Mouse (Mus musculus) cerebral cortex, adult 2 months (tissue): ENCODE measurements around the gene Nfic.

Experiments
- WGBS: fragments of 180-500 bp; shearing (Covaris S2); methylation state at CpG from one replicate; pipeline ENCODE4 v1.1.7; 2018; 5-methylcytosine and 5-hydroxymethylcytosine counted together

The Nfic gene

GRCm38 (mm10) chr10:81460471-81460870 lies 5.0 kb upstream of the Nfic start:
- 36% methylated on average over 20 of the region's 20 CpGs for WGBS

DNA sequence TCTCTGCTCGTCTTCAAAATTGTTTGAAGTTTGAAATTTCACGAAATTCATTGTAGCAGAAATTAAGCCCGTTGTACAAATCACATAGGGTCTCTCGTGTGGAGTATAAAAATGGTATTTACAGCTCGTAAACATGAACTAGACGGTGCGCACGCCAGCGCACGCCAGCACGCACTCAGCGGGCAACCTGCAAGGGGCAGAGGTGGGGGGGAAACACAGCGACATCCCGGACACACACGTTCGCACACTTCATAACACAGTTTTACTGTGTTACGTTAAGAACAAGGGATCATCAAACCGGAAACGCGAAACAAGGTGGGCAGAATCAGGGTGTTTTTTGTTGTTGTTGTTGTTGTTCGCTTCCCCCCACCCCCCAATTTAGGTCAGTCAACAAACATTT lies 4.0 kb upstream of the Nfic start:
- WGBS: 71% methylated on average over 21 of the region's 21 CpGs

DNA sequence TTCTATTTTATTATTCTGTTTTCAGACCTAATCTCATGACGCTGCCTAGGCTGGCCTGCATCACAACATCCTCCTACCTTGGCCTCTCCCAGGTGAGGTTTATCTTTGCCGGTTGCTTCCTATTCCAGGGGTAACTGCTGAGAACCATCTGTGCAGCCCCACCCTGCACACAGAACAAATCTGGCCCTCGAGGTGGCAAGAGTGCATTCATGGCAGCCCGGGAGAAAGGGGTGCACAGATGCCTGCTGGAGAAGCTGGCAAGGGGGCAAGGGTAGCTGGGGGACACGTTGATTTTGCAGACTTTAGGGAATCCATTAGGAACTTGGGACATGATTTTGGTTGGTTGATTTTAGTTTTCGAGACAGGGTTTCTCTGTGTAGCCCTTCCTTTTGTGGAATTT lies 2.8 kb upstream of the Nfic start:
- 49% methylated on average over 6 of the region's 6 CpGs for WGBS

DNA sequence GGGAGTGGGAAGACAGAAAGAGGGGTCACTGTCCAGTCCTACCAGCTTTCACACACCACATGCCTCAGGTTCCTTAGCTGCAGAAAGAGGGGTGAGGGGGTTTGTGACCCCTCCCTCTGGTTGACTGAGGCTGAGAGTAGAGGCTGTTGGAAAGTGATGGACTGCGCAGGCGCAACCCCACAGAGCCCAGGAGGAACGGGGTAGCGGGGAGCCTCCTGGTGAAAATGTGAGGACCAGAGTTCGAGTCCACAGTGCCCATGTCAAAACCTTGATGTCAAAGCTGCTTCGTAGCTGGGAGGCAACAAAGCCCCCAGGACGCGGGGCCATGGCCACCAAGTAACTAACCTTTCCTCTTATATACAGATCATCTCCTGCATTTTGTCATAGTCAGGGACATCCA lies 2.2 kb upstream of the Nfic start:
- WGBS: 89% methylated on average over 8 of the region's 8 CpGs

DNA sequence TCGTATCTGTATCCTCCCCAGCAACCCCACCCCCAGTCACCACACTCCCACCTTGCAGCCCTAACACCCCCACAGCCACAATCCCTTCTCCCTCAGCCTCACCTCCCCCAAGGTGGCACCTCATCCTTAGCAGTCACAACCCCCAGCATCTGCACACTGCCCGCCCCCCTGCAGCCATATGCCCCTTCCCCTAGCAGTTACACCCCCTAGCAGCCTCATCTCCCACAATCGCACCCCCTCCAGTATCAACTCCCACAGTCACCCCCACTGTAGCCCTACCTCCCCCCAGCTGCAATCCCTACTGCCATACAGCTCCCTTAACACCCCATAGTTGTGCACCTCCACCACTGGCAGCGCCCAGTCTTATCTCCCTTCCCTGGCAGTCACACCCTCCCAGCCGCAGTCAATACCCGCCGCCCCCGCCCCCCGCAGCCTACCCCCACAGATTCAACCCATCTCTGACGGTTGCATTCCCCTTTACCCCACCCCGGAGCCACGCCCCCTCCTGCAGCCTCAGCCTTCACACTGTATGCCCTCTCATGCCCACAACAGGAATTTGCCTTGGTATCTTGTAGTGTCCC lies 1.6 kb upstream of the Nfic start:
- WGBS: 45% methylated on average over 12 of the region's 12 CpGs

- 93% methylated on average over 2 of the region's 2 CpGs for WGBS
Observed at GRCm38 (mm10) chr10:81454106-81454505, 1.3 kb downstream of the Nfic start.

- 5% methylated on average over 14 of the region's 14 CpGs for WGBS
Observed at GRCm38 (mm10) chr10:81452947-81453288, 2.5 kb downstream of the Nfic start.

- 10% methylated on average over 36 of the region's 36 CpGs for WGBS
Observed at GRCm38 (mm10) chr10:81452237-81452946, 3.0 kb downstream of the Nfic start.

DNA sequence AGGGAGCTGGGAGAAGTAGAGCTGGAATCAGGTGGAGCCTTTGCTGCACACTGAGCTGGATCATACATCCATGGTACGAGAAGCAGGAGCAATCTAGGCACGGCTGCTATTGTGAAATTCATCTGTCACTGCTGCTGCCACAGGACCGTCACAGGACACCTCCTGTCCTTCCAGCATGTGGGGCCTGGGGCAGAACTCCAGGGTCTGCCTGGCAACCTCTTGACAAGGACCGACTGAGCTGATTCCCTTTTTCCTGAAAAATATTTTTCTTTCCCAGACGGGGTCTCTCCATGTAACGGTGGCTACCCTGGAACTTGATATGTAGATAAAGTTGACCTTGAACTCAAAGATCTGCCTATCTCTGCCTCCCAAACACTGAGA lies 4.1 kb downstream of the Nfic start:
- 73% methylated on average over 6 of the region's 6 CpGs for whole genome bisulfite sequencing

DNA sequence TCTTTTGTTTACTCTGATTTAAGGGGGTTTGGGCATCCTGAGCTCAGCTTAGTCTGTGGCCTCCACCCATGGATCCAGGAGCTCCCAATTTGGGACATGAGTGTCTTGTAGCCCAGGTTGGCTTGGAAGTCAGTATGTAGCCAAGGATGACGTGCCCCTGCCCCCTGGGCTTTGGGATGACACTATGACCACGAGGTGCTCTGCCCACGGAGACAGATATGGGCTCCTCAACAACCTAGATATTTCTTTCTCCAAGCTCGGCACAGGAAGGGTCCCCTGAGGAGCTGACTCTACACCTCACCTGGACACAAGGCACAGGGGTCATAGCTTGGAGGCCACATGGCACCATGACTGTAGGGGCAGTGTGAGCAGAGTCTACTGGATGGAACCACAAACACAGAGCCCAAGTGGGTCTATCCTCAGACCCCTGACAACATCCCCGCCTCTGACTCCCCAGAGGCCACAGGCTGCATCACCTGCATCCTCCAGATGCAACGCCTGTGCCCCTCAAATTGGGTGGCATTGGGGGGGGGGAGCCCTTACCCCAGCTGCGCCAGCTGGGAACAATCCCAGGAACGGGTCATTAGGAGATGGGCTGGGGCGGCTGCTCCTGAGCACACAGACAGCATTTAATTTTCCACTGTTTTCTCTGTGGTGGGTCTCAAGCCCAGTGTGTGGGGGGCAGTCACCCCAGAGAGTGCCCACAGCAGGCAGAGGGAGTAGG lies 4.6 kb downstream of the Nfic start:
- 61% methylated on average over 9 of the region's 9 CpGs for WGBS

DNA sequence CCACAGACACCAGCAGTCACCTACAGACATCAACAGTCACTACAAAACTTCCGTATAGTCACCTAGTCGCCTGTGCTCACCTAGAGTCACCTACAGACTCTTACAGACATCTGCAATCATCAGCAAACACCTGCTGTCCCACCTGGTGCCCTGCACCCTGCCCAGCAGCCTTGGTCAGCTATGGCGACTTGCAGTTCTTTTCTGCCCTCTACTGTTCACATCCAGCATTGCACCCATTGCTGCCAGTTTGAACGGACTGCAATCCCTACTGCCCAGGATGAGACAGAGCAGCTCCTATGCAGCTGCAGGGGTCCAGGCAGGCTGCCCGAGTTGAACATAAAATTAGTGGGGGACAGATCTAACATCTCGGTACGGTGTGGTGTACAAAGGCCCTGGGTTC lies 5.3 kb downstream of the Nfic start:
- WGBS: 4% methylated on average over 7 of the region's 7 CpGs

GRCm38 (mm10) chr10:81445516-81445915 lies 9.9 kb downstream of the Nfic start:
- 34% methylated on average over 2 of the region's 2 CpGs for WGBS

DNA sequence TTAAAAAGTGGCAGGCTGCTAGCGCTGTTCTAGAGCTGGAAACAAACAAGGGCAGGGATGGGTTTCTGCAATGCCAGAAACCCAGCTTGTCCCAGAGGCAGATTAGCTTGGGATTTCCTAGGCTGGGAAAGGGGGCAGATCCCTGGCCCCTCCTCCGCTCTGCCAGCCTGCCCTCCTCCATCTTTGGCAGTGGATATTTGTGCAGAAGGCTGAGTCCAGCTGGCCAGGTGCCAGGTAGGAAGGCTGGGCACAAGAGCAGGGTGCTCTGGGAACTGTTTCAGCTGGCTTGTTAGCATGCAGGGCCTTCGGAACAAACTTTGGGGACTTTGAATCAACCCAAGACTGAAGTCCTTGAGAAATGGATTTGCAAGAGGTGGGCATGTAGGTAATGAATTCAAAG lies 20.0 kb downstream of the Nfic start:
- 46% methylated on average over 3 of the region's 3 CpGs for WGBS

- 58% methylated on average over 15 of the region's 15 CpGs for WGBS
Observed at GRCm38 (mm10) chr10:81434361-81435263, 20.8 kb downstream of the Nfic start.

GRCm38 (mm10) chr10:81433541-81434289 lies 21.7 kb downstream of the Nfic start:
- 59% methylated on average over 26 of the region's 26 CpGs for WGBS

DNA sequence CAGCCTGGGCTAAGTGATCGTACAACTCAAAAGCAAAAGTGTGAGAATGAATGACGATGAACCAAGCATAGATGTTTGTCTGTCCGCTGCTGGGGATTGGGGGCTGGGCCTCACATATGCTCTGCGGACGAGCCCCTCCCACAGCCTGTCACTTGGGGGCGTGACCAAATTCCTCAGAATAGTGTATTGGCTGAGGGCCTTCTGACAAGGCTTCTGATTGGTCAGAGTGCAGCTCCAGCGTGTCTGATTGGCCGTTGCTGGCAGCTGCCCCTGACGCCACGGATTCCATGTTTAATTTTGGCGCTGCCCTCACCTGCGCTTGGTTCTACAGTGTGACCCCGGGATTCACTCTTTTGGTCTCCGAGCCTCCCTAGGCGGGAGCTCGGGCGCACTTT lies 22.6 kb downstream of the Nfic start:
- under 1% methylated on average over 17 of the region's 17 CpGs for WGBS

GRCm38 (mm10) chr10:81432169-81432867 lies 23.1 kb downstream of the Nfic start:
- WGBS: 50% methylated on average over 21 of the region's 21 CpGs

- WGBS: 18% methylated on average over 15 of the region's 15 CpGs
Observed at GRCm38 (mm10) chr10:81431526-81432168, 23.8 kb downstream of the Nfic start.

GRCm38 (mm10) chr10:81430831-81431525 lies 24.5 kb downstream of the Nfic start:
- 1% methylated on average over 54 of the region's 70 CpGs for WGBS
